Mouse (Mus musculus): ENCODE results near the gene Gpalpp1. TPM values are rescaled to one million over a fixed set of nuclear protein-coding genes. Genes with fewer than 3 reads are reported as not detected.

The Gpalpp1 gene
- polyA plus RNA-seq, 1 experiment from 2014 or later = 11.0 TPM

- no peaks in the 10 kb centered on the region for H3K27me3 ChIP-seq (ENCODE audit: control insufficient read depth, insufficient read depth, low read length)
- no peak overlapping the region for H3K9ac ChIP-seq (ENCODE audit: low read length)
- peaks cover 5 to 10% of the 10 kb centered on the region in 2 experiments for H3K4me1 ChIP-seq (ENCODE audit: control insufficient read depth in 2 of 2, insufficient read depth in 2 of 2, low read length in 2 of 2)
- no peaks in the 10 kb centered on the region for H3K36me3 ChIP-seq (ENCODE audit: control insufficient read depth, insufficient read depth, low read length)
- no peak overlapping the region for H3K4me2 ChIP-seq (ENCODE audit: low read length)
- H3K27ac ChIP-seq (replicated peaks in 1 of 2; ENCODE audit: control insufficient read depth in 1 of 2, insufficient read depth in 1 of 2, low read depth in 2 of 2, low read length in 2 of 2) = no peak overlapping the region
- no peak for ATAC-seq (ENCODE audit: insufficient number of reproducible peaks, insufficient read depth, low FRiP score, low read depth)
- H3K4me3 ChIP-seq (ENCODE audit: control insufficient read depth in 1 of 2, insufficient read depth in 1 of 2, low read depth in 1 of 2, low read length in 2 of 2) = no peak overlapping the region
- WGBS = 79% methylated on average over 7 of the region's 7 CpGs
- H3K9me3 ChIP-seq (ENCODE audit: control insufficient read depth, low read length) = no peaks in the 10 kb centered on the region
These were observed 58.6 kb downstream of the Gpalpp1 start for GRCm38 (mm10) chr14:76051966-76052365.

DNA sequence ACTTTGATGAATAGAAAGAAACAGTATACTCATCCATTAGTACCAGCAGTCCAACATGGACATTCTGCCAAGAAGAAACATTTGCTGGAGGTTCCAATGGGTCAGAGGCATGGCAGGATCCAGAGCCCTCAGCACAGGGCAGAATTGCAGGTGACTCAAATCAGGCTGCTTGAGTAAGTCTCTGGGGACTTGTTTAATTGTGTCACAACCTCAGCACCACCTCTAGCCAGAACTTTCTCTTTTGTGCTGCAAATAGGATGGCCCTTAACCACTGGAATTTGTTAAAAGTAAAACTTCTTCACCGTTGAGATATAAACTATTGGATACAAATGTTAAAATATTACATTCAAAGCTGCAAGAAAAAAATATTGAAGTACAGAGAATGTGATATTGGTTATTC, 64.8 kb downstream of the Gpalpp1 start:
- Histone ChIP-seq H3K4me3 (ENCODE audit: control insufficient read depth in 1 of 2, insufficient read depth in 1 of 2, low read depth in 1 of 2, low read length in 2 of 2) (no peak overlapping the region), H3K27ac (replicated peaks in 1 of 2; ENCODE audit: control insufficient read depth in 1 of 2, insufficient read depth in 1 of 2, low read depth in 2 of 2, low read length in 2 of 2) (no peak overlapping the region), H3K9me3 (ENCODE audit: control insufficient read depth, low read length) (no peaks in the 10 kb centered on the region), H3K4me2 (ENCODE audit: low read length) (no peak overlapping the region), H3K4me1 (ENCODE audit: control insufficient read depth in 2 of 2, insufficient read depth in 2 of 2, low read length in 2 of 2) (no peaks in the 10 kb centered on the region), H3K27me3 (ENCODE audit: control insufficient read depth, insufficient read depth, low read length) (no peaks in the 10 kb centered on the region), H3K9ac (ENCODE audit: low read length) (no peak overlapping the region), H3K36me3 (ENCODE audit: control insufficient read depth, insufficient read depth, low read length) (no peaks in the 10 kb centered on the region)
- 50% methylated on average over 1 of the region's 1 CpGs for WGBS
- no peak for ATAC-seq (ENCODE audit: insufficient number of reproducible peaks, insufficient read depth, low FRiP score, low read depth)

DNA sequence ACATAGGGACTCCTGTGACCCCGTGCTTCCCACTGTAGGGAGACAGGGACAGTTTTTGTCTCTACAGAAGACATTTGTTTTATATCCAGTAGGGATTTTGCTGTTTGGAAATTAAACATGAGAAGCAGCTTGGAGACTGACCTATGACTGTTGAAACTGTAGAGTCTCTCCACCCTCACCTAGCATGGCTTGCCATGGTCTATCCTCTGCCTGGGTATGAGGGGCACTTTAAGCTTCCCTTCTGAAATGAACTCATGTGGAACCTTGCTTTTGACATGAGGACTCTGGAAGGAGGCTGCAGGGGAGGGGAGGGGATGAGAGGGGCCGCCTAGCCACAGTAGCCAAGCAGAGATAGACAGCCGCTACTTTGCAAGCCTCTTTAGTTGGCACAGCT, 66.4 kb downstream of the Gpalpp1 start:
- H3K4me3 ChIP-seq (ENCODE audit: control insufficient read depth in 1 of 2, insufficient read depth in 1 of 2, low read depth in 1 of 2, low read length in 2 of 2) = no peak overlapping the region
- H3K36me3 ChIP-seq (ENCODE audit: control insufficient read depth, insufficient read depth, low read length) = no peaks in the 10 kb centered on the region
- no peaks in the 10 kb centered on the region for H3K27me3 ChIP-seq (ENCODE audit: control insufficient read depth, insufficient read depth, low read length)
- H3K4me1 ChIP-seq (ENCODE audit: control insufficient read depth in 2 of 2, insufficient read depth in 2 of 2, low read length in 2 of 2) = no peaks in the 10 kb centered on the region
- H3K9ac ChIP-seq (ENCODE audit: low read length) = no peak overlapping the region
- no peak overlapping the region for H3K27ac ChIP-seq (replicated peaks in 1 of 2; ENCODE audit: control insufficient read depth in 1 of 2, insufficient read depth in 1 of 2, low read depth in 2 of 2, low read length in 2 of 2)
- no peak for ATAC-seq (ENCODE audit: insufficient number of reproducible peaks, insufficient read depth, low FRiP score, low read depth)
- 58% methylated on average over 3 of the region's 3 CpGs for WGBS
- H3K4me2 ChIP-seq (ENCODE audit: low read length) = no peak overlapping the region
- no peaks in the 10 kb centered on the region for H3K9me3 ChIP-seq (ENCODE audit: control insufficient read depth, low read length)

- Histone ChIP-seq H3K4me1 (ENCODE audit: control insufficient read depth in 2 of 2, insufficient read depth in 2 of 2, low read length in 2 of 2) (no peaks in the 10 kb centered on the region), H3K9me3 (ENCODE audit: control insufficient read depth, low read length) (no peaks in the 10 kb centered on the region), H3K36me3 (ENCODE audit: control insufficient read depth, insufficient read depth, low read length) (no peaks in the 10 kb centered on the region), H3K9ac (ENCODE audit: low read length) (no peak overlapping the region), H3K27me3 (ENCODE audit: control insufficient read depth, insufficient read depth, low read length) (no peaks in the 10 kb centered on the region), H3K4me3 (ENCODE audit: control insufficient read depth in 1 of 2, insufficient read depth in 1 of 2, low read depth in 1 of 2, low read length in 2 of 2) (no peak overlapping the region), H3K27ac (replicated peaks in 1 of 2; ENCODE audit: control insufficient read depth in 1 of 2, insufficient read depth in 1 of 2, low read depth in 2 of 2, low read length in 2 of 2) (no peak overlapping the region), H3K4me2 (ENCODE audit: low read length) (no peak overlapping the region)
- no peak for ATAC-seq (ENCODE audit: insufficient number of reproducible peaks, insufficient read depth, low FRiP score, low read depth)
- 83% methylated on average over 14 of the region's 14 CpGs for WGBS
These were observed 67.1 kb downstream of the Gpalpp1 start for GRCm38 (mm10) chr14:76043251-76044163.

Other genes starting within 250 kb of the Gpalpp1 start
- gene Kctd4, start 155.8 kb downstream of the Gpalpp1 start, polyA plus RNA-seq (2014; fragmentation: Nextera tagmentation; extraction: Ambion mirVana) = 0.47 and 0.59 TPM in 2 replicates
- gene Gtf2f2, start 99.9 kb downstream of the Gpalpp1 start, polyA plus RNA-seq (2014; fragmentation: Nextera tagmentation; extraction: Ambion mirVana) = 25.4 and 26.9 TPM in 2 replicates
- gene Nufip1, start 131 bp upstream of the Gpalpp1 start, polyA plus RNA-seq (2014; fragmentation: Nextera tagmentation; extraction: Ambion mirVana) = 7.4 and 8.1 TPM in 2 replicates

Measured in heart, embryonic 14.5 days (tissue).